Mouse (Mus musculus) gonadal fat pad, adult 2 months (tissue): ENCODE results near the gene Armh4. TPM values are rescaled to one million over a fixed set of nuclear protein-coding genes. Genes with fewer than 3 reads are reported as not detected.
"Not testable (repeated sequence)": the region's sequence is repeated elsewhere in the genome, so short reads cannot be mapped to it uniquely, and the experiment has no call there.

Source experiments
- DNase-seq: peaks from one replicate; pipeline ENCODE4 v3.0.0-alpha.2; 2012; ENCODE audit warnings: low read depth
- polyA plus RNA-seq: library from polyadenylated mRNA; depleted of rRNA; stranded (reverse); fragments of >200 nt; gene quantifications from 2 replicates; pipeline ENCODE4 v1.2.3, GENCODE M21; 2012; rRNA removed

The Armh4 gene
- 3.2 and 3.9 TPM in 2 replicates for polyA plus RNA-seq

- peak; percentile 52 for DNase-seq
These were observed at the start of gene Armh4 for GRCm38 (mm10) chr14:49782715-49783531. TSS of gene Armh4 (minus strand) at chr14:49783383.

GRCm38 (mm10) chr14:49829192-49830171 is 46.3 kb upstream of the Armh4 start:
- no peak for DNase-seq

- DNase-seq: not testable (repeated sequence)
These were observed 36.7 kb upstream of the Armh4 start for GRCm38 (mm10) chr14:49819721-49820440.

- DNase-seq: not testable (repeated sequence)
These were observed 35.6 kb upstream of the Armh4 start for GRCm38 (mm10) chr14:49818713-49819208.

GRCm38 (mm10) chr14:49812966-49813365 is 29.8 kb upstream of the Armh4 start:
- not testable (repeated sequence) for DNase-seq

- not testable (repeated sequence) for DNase-seq
These were observed 21.9 kb upstream of the Armh4 start for GRCm38 (mm10) chr14:49805051-49805450.

- no peak for DNase-seq
These were observed 18.3 kb upstream of the Armh4 start for GRCm38 (mm10) chr14:49801444-49801843.

- no peak for DNase-seq
These were observed 10.8 kb upstream of the Armh4 start for GRCm38 (mm10) chr14:49793948-49794347.

- no peak for DNase-seq
These were observed 7.4 kb upstream of the Armh4 start for GRCm38 (mm10) chr14:49790542-49790941.

GRCm38 (mm10) chr14:49785793-49786192 is 2.6 kb upstream of the Armh4 start:
- DNase-seq: no peak

- DNase-seq: no peak
These were observed 683 bp upstream of the Armh4 start for GRCm38 (mm10) chr14:49783866-49784265.

- no peak for DNase-seq
These were observed 2.8 kb downstream of the Armh4 start for GRCm38 (mm10) chr14:49780416-49780815.

GRCm38 (mm10) chr14:49777539-49777938 is 5.6 kb downstream of the Armh4 start:
- DNase-seq: not testable (repeated sequence)

GRCm38 (mm10) chr14:49771746-49772145 is 11.4 kb downstream of the Armh4 start:
- peak; percentile 49 for DNase-seq

- DNase-seq: no peak
These were observed 16.6 kb downstream of the Armh4 start for GRCm38 (mm10) chr14:49766601-49767000.

- no peak for DNase-seq
These were observed 27.3 kb downstream of the Armh4 start for GRCm38 (mm10) chr14:49755845-49756244.

GRCm38 (mm10) chr14:49752614-49753013 is 30.6 kb downstream of the Armh4 start:
- no peak for DNase-seq

- DNase-seq: no peak
These were observed 37.3 kb downstream of the Armh4 start for GRCm38 (mm10) chr14:49745874-49746273.

GRCm38 (mm10) chr14:49743946-49744526 is 39.1 kb downstream of the Armh4 start:
- DNase-seq: no peak

GRCm38 (mm10) chr14:49739328-49739727 is 43.9 kb downstream of the Armh4 start:
- no peak for DNase-seq
